12 mouse cellular contexts compared by ENCODE assay signal in genomic region chr4:129363463-129363862, GRCm38 (mm10).
"Had no signal": no experiment of that assay in that cellular context is flagged by ENCODE, and none has a peak within 500 bp of the region (broad histone marks: within the 10 kb centered on the region; RNA-seq: fewer than 3 reads in every experiment).

No protein-coding gene starts in this region.

- H3K27me3 ChIP-seq: liver, embryonic 13.5 days had no signal

- H3K27ac ChIP-seq: kidney, postnatal 0 days; layer of hippocampus, adult 2 months; liver, embryonic 13.5 days had no signal

- DNase-seq: kidney, postnatal 25 days; layer of hippocampus, adult 9-11 months; liver, embryonic 13.5 days; lung, adult 2 months; lung, postnatal 14 days; lung, postnatal 4 days; midbrain, embryonic 14.5 days; thymus, adult 18-20 months; thymus, postnatal 36 days had no signal

- H3K36me3 ChIP-seq: liver, embryonic 13.5 days had no signal

- H3K4me2 ChIP-seq: liver, embryonic 13.5 days; midbrain, embryonic 11.5 days had no signal

- H3K9ac ChIP-seq: liver, embryonic 13.5 days had no signal

- H3K4me3 ChIP-seq: layer of hippocampus, adult 2 months; liver, embryonic 13.5 days had no signal

- H3K9me3 ChIP-seq: liver, embryonic 13.5 days had no signal
